Mouse (Mus musculus) left cerebral cortex, adult 2 months (tissue): ENCODE data around the gene Slc25a16. TPM values are rescaled to one million over a fixed set of nuclear protein-coding genes. Genes with fewer than 3 reads are reported as not detected.

Source experiments
- DNase-seq, 2 experiments: peaks; one replicate each; pipeline ENCODE4 v3.0.0; 2021 to 2022; ENCODE audit warnings: low spot score in 2 of 2, mixed read lengths in 1 of 2; ENCODE audit errors: extremely low spot score in 1 of 2
- H3K27ac ChIP-seq: fragments of 200-600 bp; 2 replicates; pipeline ENCODE4 v1.8.1; 2022
- H3K4me3 ChIP-seq: fragments of 200-600 bp; 2 replicates; pipeline ENCODE4 v1.8.1; 2022
- CTCF ChIP-seq: fragments of 200-600 bp; IDR thresholded peaks from 2 replicates; pipeline ENCODE4 v1.8.1; 2022; ENCODE audit warnings: antibody characterized with exemption, mild to moderate bottlenecking, moderate library complexity
- intact Hi-C: fragments of 180-260 bp; cut with DNase I; formaldehyde crosslinking; loops from one replicate; pipeline ENCODE4 v1.15.1; 2025
- total RNA-seq, 2 experiments: library from RNA; stranded (reverse); gene quantifications; 2 replicates each; pipeline ENCODE4 v1.2.3; 2021

Slc25a16 gene
- total RNA-seq, 2 experiments from 2014 or later: 36.4 to 38.5 TPM

DNA sequence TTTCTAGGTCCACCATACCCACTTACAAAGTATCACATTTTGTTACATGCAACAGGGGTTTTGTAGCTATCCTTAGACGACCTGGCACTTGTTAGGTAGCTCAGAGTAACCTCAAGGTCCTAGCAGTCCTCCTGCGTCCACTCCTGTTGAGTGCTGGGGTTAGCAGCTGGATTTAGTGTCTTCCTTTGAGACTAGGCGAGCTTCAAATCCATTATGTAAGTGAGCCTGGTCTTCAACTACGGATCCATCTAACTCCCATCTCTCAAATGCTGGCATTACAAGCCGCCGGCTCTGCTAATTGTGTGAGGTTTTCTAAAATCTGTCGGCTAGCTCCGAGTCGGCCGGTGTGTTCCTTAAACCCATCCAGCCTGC, 59.2 kb downstream of the Slc25a16 start:
- intact Hi-C loops: loop anchor here (1.0 to 5.0 kb wide), 3 partner anchors 44 to 112 kb away; no protein-coding TSS in a partner anchor
- DNase-seq: no peak
- H3K4me3 ChIP-seq: peak overlapping the region; percentile 90
- peak overlapping the region; percentile 94 for H3K27ac ChIP-seq
- TF ChIP-seq CTCF: no peak

DNA sequence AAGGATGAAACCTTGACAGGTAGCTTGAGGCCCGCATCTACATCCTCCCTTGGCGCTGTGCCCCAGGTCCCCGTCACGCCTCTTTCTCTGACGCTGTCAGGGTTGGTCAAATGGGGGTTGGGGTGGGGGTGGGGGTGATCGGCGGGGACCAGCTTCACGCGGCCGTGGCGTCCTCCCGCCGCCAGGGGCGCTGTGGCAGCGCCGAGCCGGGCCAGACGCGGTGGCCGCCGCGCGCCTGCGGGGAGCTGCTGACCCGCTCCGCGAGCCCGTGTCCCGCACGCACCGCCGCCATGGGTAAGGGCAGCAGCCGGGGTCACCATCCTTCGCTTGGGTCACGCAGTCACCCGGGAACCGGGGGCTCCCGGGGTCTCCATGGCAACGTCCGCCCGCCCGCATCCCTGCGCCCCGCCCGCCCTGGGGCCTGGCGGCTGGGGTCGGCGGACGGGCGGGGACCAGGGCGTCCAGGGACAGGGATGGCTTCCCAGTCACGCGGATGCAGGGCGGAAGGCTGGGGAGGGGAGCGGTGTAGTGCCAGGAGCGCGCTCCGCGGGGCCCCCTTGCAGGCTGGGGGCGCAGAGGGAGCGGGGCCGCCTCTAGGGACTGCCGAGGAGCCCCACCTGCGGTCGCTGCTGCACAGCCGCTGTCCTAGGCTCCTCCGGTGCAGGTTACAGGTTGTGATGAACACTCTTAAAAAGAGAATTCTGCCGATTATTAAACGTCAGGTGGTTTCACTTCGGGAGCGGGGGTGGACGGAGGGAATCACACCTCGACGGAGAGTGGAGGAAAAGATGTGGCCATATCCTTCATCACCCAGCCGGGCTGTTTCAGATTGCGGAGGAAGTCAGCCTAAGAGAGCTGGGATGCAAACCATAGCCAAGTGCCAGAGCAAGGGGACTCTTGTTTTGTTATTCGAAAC, 59.9 kb downstream of the Slc25a16 start, which contains the start of gene Rufy2:
TSS of gene Rufy2 (plus strand) at position 185 of the 916 bp plus-strand sequence.
- H3K4me3 ChIP-seq: peak within 1 kb of the TSS; percentile 90
- peak; percentile 90 for TF ChIP-seq CTCF
- intact Hi-C loops: loop anchor here (1.0 to 5.0 kb wide), 3 partner anchors 43 to 113 kb away; no protein-coding TSS in a partner anchor
- DNase-seq: peak; percentile 87 to 92
- peak within 1 kb of the TSS; percentile 94 for H3K27ac ChIP-seq

DNA sequence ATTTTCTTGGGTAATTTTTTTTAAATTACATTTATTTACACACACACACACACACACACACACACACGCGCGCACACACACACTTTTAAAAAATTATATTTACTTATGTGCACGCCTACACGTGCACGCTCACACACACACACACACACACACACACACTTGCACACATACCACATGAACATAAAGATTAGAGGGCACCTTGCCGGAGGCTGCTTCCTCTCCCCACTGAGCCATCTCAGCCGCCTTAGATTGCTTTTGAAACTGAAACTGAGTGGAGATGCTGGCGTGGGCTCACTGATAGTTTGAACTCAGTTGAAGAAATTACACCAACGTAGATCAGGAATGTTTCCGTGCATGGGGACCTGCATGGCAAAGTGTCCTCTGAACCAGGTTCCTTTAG, 63.6 kb downstream of the Slc25a16 start:
- intact Hi-C loops: loop anchor here (5.0 kb wide), 2 partner anchors 83 to 117 kb away; no protein-coding TSS in a partner anchor
- no peak for DNase-seq

DNA sequence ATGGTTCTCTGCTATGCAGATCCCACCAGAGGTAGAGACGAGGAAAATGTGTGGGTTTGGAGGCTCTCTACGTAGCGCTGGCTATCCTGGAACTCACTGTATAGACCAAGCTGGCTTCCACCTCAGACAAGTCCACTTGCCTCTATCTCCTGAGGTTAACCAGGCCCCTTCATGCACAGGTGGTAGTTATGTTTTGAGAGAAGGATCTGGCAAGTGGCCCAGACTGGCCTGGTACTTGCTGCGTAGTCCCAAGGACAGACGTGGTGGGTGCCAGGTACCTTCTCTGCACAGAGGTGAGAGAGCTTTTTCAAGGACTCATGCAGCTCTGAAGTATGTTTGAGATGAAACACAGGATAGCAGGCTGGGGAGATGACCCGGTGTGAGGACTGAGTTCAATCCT, 64.1 kb downstream of the Slc25a16 start:
- no peak for DNase-seq
- intact Hi-C loops: loop anchor here (5.0 kb wide), 2 partner anchors 83 to 117 kb away; no protein-coding TSS in a partner anchor
- TF ChIP-seq CTCF: no peak
- Histone ChIP-seq H3K27ac (no peak overlapping the region), H3K4me3 (no peak overlapping the region)

More for the DNA sequence above, 63.6 kb downstream of the Slc25a16 start:
- TF ChIP-seq CTCF: no peak
- no peak overlapping the region for H3K27ac ChIP-seq
- no peak overlapping the region for H3K4me3 ChIP-seq

DNA sequence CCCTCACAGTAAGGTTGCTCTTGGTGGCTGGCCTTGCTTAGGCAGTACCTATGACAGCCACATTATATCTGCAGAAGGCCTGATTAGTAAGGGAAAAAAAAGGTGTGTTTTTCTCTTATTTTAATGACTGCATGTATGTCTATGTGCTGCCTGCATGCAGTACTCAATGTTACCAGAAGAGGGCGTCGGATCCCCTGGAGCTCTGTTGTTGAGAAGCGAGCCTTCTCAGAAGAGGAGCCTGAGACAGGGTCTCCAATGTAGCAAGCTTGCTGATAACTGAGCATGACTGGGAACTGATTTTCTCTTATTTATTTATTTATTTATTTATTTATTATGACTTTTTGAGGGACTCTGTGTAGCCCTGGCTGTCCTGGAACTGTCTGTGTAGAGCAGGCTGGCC, 66.9 kb downstream of the Slc25a16 start:
- TF ChIP-seq CTCF: peak; percentile 68
- no peak for DNase-seq
- intact Hi-C loops: no loop called here
- Histone ChIP-seq H3K27ac (no peak overlapping the region), H3K4me3 (no peak overlapping the region)

DNA sequence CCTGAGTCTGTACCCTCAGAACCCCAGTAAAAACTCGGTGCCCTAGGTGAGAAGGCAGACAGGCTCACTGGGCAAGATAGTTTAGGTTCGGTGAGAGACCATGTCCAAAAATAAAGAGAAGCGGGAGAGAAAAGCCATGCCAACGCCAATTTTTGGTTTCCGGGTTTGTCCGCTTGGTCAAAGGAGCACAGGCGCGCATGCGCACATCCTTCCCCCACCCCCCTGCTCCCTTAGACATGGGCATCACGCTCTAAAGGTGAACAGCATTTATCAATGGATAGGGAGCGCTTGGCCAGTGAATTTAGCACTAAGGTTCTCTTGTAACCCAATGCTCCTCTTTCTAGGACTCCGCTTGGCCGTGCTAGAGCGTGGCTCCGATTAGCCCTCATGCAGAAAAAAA, 70.2 kb downstream of the Slc25a16 start:
- no peak for TF ChIP-seq CTCF

DNA sequence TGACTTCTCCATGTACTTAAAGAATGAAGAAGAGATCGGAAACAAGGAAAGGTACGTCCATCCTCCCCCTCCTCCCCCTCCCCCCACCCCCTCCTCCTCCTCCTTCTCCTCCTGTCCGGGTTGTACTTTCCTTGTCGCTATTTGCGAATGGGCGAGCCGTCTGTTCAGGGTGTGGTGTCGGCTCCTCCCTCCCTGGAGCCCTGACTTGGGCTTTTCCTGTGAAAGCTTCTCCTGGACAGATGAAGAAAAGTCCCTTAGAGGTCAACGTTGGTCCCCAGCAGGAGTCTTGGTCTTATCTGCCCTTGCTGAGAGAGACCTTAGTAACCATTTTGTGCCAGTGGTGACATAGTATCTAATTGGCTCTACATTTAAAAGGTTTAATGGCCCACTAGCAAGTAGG, 73.6 kb downstream of the Slc25a16 start:
- Histone ChIP-seq H3K4me3 (no peak overlapping the region), H3K27ac (no peak overlapping the region)
- no peak for TF ChIP-seq CTCF
- no peak for DNase-seq
- intact Hi-C loops: no loop called here

More for the DNA sequence above, 70.2 kb downstream of the Slc25a16 start:
- intact Hi-C loops: no loop called here
- DNase-seq: no peak
- Histone ChIP-seq H3K4me3 (no peak overlapping the region), H3K27ac (no peak overlapping the region)

Other genes with a start within 250 kb of the Slc25a16 start
- 1 to 10 TPM; 4.2 to 5.8 TPM for gene Stox1, start 194.5 kb upstream of the Slc25a16 start, total RNA-seq
- 10 to 100 TPM; 48.7 to 59.2 TPM for gene Ccar1, start 128.3 kb upstream of the Slc25a16 start, total RNA-seq
- gene Tet1, start 11.6 kb upstream of the Slc25a16 start, total RNA-seq: 10 to 100 TPM; 14.4 to 15.4 TPM
- gene Dna2, start 26.4 kb downstream of the Slc25a16 start, total RNA-seq: 1 to 10 TPM in 1 of 2 experiments, under 1 TPM in 1; 0.91 to 1.9 TPM
- gene Rufy2, start 59.6 kb downstream of the Slc25a16 start, total RNA-seq: 10 to 100 TPM; 91.8 to 97.3 TPM
- 10 to 100 TPM; 51.7 to 56.9 TPM for gene Hnrnph3, start 103.6 kb downstream of the Slc25a16 start, total RNA-seq
- 1 to 10 TPM; 2.7 to 3.3 TPM for gene Pbld2, start 103.7 kb downstream of the Slc25a16 start, total RNA-seq
- under 1 TPM; 0.23 to 0.66 TPM for gene Pbld1, start 139.5 kb downstream of the Slc25a16 start, total RNA-seq
- gene Atoh7, start 179.0 kb downstream of the Slc25a16 start, total RNA-seq: 1 to 10 TPM; 3.3 to 3.4 TPM